Mouse (Mus musculus): Measurements from ENCODE around the gene Srgap2. TPM values are rescaled to one million over a fixed set of nuclear protein-coding genes. Genes with fewer than 3 reads are reported as not detected.

Srgap2 gene
- total RNA-seq, 2 experiments from 2014 or later: 34.2 to 36.0 TPM

GRCm38 (mm10) chr1:131481391-131481790 is 45.8 kb downstream of the Srgap2 start:
- no peak for DNase-seq
- intact Hi-C loops (cut with DNase I): no loop called here

GRCm38 (mm10) chr1:131478770-131479305 is 48.3 kb downstream of the Srgap2 start:
- peak; percentile 38 to 47 for DNase-seq
- intact Hi-C loops (cut with DNase I): no loop called here

- intact Hi-C loops (cut with DNase I): no loop called here
- no peak for DNase-seq
Observed at GRCm38 (mm10) chr1:131475306-131475705, 51.8 kb downstream of the Srgap2 start.

- DNase-seq: no peak
- intact Hi-C loops (cut with DNase I): no loop called here
Observed at GRCm38 (mm10) chr1:131473631-131474118, 53.5 kb downstream of the Srgap2 start.

DNA sequence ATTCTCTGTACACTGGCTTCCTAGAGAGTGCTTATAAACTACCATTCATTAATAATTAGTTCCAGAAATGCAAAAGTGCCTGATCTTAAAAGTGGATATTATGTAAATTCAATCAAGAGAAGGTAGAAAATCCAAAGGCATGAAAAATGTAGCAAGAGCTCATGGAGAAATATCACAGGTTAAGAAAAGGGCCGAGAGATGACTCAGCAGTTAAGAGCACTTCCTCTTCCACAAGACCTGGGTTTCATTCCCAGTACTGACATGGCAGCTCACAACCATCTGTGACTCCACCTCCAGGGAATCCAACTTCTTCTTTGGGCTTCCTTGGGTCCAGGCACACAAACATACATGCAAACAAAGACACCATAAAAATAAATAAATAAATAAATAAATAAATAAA is 56.6 kb downstream of the Srgap2 start:
- intact Hi-C loops (cut with DNase I): no loop called here
- no peak for DNase-seq

DNA sequence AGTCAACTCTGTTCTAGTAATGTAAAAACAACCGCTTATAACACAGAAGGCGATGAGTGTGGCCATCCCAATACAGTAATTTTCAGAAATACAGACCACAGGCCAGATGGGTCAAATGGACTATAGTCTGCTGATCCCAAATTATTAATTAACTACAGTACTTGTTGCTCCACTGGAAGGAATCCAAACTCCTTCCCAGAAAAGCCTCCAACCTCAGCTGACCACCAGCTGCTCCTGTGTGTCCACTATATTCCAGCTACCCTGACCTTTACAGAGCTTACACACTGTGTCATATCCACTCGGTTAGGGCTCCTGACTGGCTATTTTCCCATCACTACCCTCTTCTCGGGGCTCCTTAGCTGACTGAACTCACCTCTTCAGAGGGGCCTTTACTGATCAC is 61.3 kb downstream of the Srgap2 start:
- no peak for DNase-seq
- intact Hi-C loops (cut with DNase I): no loop called here

DNA sequence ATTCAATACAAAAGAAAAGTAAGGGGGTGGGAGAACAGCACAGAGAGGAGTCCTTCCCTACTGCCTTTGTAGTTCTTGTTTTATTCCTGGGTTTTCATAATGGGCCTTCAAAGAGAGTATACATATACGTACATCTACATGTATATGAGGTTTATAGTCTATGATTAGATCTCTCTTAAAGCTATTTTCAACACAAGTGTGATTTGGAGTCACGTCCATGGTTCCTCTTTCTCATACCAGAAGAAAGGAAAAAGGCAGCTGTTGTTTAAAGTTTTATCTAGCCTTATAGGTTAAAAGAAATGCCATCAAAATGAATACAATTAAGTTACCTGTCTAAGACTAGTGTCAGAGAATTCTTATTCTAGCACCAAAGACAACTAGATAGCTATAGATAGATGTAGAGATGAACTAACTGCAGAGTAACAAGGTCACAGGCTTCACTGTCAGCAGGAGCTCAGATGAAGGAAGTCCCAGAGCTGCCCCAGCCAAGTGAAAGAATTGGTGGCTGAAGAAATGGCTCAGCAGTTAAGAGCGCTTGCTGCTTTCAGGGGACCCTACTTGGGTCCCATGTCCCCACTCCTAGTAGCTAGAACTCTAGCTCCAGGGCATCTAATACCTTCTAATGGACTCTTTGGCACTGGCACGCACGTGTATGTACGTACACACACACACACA is 63.1 kb downstream of the Srgap2 start:
- DNase-seq: no peak
- intact Hi-C loops (cut with DNase I): no loop called here

- intact Hi-C loops (cut with DNase I): no loop called here
- DNase-seq: no peak
Observed at GRCm38 (mm10) chr1:131462541-131463067, 64.5 kb downstream of the Srgap2 start.

DNA sequence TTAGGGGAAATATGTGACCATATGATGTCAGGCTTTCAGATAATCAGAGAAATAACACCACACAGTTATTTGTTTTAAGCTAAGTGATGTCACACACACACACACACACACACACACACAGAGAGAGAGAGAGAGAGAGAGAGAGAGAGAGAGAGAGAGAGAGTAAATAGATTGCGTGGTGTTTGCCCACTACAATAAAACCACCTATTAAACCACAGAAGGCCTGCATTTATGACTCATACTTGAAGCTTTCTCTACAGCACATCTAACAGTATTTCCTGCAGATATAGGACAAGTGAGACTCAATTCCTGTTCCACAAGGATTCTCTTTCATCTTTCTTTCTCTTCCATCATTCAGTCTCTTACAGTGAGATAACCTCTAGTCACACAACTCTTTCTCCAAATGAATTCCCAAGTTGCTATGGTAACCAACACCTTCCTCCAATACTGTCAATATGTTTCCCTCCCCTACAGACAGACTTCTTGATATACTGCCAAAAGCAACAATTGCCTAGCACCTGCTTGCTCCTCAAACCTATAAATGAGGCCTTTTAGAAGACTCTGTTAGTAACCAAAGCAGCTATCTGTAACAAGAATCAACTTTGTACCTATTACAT is 66.1 kb downstream of the Srgap2 start:
- no peak for DNase-seq
- intact Hi-C loops (cut with DNase I): no loop called here

- intact Hi-C loops (cut with DNase I): no loop called here
- DNase-seq: no peak
Observed at GRCm38 (mm10) chr1:131455355-131455890, 71.7 kb downstream of the Srgap2 start.

DNA sequence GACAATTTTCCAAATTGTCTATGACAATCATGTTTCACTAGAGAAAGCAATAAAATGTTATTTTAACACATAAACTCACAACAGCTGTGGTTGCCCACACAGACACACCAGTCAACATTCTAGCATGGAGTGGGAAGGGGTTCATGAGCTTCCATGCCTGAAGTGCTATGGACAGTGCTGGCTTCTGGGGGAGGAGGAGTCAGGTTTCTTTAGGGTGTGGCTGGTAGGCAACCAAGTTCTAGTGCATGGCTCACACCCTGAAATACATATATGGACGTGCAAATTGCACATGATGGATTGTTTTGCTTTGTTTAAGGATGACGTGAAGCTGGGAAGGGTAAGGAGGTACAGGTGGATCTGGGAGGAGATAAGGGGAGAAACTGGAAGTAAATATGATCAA is 72.8 kb downstream of the Srgap2 start:
- intact Hi-C loops (cut with DNase I): no loop called here
- DNase-seq: no peak

GRCm38 (mm10) chr1:131453335-131453734 is 73.8 kb downstream of the Srgap2 start:
- intact Hi-C loops (cut with DNase I): no loop called here
- DNase-seq: no peak

- DNase-seq: no peak
- intact Hi-C loops (cut with DNase I): no loop called here
Observed at GRCm38 (mm10) chr1:131448373-131448772, 78.8 kb downstream of the Srgap2 start.

DNA sequence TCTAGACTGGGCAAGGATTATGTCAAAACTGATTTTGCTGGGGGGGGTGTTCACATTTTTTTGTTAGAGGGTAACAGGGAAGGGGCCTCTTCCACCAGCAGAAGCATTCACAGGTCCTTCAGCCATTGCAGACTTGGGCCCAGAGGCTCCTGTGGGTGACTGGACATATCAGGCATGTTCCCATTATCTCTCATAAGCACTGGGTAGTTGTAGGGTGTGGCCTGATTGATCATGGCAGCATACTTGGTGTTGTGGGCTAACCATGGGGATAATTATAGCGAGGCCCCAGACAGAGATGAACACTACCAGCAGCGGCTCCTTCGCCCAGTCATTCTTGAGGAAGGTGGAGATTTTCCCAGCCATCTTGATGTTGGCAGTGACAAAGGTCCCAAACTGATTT is 79.8 kb downstream of the Srgap2 start:
- no peak for DNase-seq
- intact Hi-C loops (cut with DNase I): no loop called here

GRCm38 (mm10) chr1:131446577-131446976 is 80.6 kb downstream of the Srgap2 start:
- DNase-seq: no peak
- intact Hi-C loops (cut with DNase I): no loop called here

GRCm38 (mm10) chr1:131438556-131438955 is 88.6 kb downstream of the Srgap2 start:
- no peak for DNase-seq
- intact Hi-C loops (cut with DNase I): no loop called here

DNA sequence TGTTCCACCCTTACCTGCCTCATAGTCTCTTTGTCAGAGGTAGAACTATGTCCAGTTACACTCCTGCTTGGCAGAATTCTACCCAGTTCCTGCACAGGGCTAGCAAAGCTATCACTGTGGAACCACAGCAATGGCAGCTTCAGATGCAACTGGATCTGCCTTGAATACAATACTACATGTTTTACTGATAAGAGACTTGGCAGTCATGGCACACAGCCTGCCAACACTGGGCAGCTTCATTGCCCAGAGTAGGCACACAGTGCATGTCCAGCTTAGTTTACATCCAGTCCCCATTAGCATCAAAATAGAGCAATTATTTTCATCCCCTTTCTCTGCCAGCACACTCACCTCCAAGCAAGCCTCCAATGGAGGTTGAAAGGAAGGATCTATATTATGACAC is 89.2 kb downstream of the Srgap2 start:
- peak; percentile 38 to 51 for DNase-seq
- intact Hi-C loops (cut with DNase I): no loop called here

- DNase-seq: no peak
- intact Hi-C loops (cut with DNase I): no loop called here
Observed at GRCm38 (mm10) chr1:131436609-131437008, 90.5 kb downstream of the Srgap2 start.

GRCm38 (mm10) chr1:131431456-131432246 is 95.5 kb downstream of the Srgap2 start:
- intact Hi-C loops (cut with DNase I): loop anchor here (1.0 kb wide), 1 partner anchor 93 kb away; no protein-coding TSS in a partner anchor
- DNase-seq: peak; percentile 88 to 89

GRCm38 (mm10) chr1:131427140-131427821 is 99.9 kb downstream of the Srgap2 start:
- intact Hi-C loops (cut with DNase I): no loop called here
- no peak for DNase-seq
